Mouse (Mus musculus): ENCODE measurements around the gene Tmigd3.
A peak's percentile ranks its signal among the peaks of the same experiment; 100 is the strongest.
"Not testable (repeated sequence)": the region's sequence is repeated elsewhere in the genome, so short reads cannot be mapped to it uniquely, and the experiment has no call there.

Gene Tmigd3

GRCm38 (mm10) chr3:105900266-105900665 is 29.6 kb downstream of the Tmigd3 start:
- no peak for DNase-seq (ENCODE audit: low spot score in 2 of 2)

GRCm38 (mm10) chr3:105900716-105901115 is 30.0 kb downstream of the Tmigd3 start:
- DNase-seq (ENCODE audit: low spot score in 2 of 2): peak; percentile 7 to 14

DNA sequence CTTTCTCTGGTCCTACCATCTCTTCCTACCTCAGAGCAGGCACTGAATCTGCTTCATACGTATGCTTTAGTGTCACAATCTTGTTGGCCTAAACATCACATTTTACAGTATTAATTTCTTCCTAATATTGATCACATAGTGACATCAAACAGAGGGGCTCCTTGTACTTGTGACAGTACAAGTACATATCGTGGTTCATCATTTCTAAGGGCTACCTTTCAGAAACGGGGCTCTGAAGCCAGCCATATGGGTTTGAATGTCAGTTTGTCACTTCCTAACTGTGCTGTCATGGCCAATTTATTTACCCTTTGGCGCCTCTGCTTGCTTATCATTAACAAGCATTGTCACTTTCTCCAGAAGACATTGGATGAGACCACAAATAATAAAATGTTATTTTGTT is 30.8 kb downstream of the Tmigd3 start:
- DNase-seq (ENCODE audit: low spot score in 2 of 2): no peak

DNA sequence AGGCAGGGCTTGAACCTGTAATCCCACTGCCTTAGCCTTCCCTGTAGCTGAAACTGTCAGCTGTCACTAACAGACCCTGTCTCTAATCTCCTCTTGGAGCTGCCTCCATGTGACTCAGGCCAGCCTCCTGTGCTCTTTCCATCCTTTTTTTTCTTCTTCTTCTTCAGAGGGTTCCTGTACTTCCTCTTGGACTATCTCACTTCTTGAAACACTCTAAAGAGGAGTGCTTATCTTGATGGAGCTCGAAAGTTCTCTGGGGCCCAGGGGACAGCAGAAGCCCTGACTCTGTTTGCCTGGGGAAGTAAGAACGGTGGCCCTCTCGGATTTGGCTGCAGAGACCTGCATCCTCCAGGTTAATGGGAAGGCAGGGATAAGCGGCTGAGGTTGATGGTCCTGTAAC is 33.5 kb downstream of the Tmigd3 start:
- DNase-seq (ENCODE audit: low spot score in 2 of 2): no peak

DNA sequence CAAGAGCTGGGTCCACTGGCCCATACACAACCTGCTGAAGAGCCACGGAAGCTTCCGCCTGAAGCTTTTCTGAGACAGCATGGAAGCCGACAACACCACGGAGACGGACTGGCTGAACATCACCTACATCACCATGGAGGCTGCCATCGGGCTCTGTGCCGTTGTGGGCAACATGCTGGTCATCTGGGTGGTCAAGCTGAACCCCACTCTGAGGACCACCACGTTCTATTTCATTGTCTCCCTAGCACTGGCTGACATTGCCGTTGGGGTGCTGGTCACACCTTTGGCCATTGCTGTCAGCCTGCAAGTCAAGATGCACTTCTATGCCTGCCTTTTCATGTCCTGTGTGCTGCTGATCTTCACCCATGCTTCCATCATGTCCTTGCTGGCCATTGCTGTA is 34.0 kb downstream of the Tmigd3 start:
- DNase-seq (ENCODE audit: low spot score in 2 of 2): no peak

DNA sequence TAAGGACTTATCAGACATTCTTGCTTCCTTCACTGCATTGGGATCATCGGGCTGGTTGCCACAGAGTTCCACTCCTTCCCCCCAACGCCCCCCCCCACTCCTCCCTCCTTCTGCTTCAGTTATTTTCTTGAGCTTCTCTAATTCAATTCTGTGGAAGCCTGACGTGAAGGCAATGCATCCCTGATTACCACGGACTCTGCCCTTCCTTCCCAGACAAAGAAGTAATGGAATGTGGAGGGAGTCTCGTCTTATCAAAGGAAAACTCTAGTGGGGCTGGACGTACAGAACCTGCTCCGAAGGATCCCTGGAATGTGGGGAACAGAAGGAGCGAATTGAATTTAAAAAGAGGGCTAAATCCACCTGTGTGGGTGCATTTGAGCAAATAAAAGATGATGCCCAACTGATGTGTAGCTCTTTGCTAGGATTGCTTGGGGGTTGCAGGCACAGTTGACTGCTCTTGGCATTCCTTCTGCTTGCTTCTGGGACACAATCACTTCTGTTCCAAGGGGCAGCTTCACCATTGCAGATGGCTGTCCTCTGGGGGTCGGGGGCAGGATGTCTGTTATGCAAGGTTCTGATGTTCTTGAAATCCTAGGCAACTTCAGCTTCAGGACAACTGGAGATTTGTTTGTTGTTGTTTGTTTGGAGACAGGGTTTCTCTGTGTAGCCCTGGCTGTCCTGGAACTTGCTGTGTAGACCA is 37.4 kb downstream of the Tmigd3 start:
- DNase-seq (ENCODE audit: low spot score in 2 of 2): no peak

- DNase-seq (ENCODE audit: low spot score in 2 of 2): no peak
These were observed 38.3 kb downstream of the Tmigd3 start for GRCm38 (mm10) chr3:105908976-105909375.

DNA sequence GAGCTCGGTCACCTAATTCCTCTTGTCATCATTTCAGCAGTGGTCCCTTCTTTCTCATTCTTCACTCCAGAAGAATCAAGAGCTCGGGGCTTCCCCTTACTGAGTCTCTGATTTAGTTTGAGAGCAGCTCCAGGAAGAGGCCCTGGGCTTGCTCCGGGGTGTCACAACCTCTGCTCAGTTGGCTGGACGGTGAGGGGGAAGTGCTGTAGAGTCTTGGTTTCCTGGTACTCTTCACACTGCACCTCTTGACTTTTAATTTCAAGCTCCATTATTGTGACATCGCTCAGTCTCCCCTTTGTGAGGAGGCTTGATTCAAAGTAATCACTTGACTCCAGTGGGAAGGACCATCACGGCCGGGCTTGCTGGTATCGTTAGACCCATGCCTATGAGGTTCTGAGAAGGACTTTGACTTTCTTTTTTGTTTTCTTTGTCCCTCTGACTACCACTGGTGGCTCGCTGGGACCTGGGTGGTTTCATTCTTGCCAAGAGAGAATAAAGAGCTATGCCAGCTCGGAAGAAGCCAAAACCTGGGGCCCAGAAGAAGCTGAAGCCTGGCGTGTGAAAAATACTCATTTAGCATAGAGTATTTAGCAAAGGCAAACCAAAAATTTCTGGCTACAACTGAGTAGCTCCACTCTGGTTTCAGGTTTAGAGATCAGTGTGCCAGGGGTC is 40.0 kb downstream of the Tmigd3 start:
- peak in 1 of 2 experiments; percentile 31 for DNase-seq (ENCODE audit: low spot score in 2 of 2)

DNA sequence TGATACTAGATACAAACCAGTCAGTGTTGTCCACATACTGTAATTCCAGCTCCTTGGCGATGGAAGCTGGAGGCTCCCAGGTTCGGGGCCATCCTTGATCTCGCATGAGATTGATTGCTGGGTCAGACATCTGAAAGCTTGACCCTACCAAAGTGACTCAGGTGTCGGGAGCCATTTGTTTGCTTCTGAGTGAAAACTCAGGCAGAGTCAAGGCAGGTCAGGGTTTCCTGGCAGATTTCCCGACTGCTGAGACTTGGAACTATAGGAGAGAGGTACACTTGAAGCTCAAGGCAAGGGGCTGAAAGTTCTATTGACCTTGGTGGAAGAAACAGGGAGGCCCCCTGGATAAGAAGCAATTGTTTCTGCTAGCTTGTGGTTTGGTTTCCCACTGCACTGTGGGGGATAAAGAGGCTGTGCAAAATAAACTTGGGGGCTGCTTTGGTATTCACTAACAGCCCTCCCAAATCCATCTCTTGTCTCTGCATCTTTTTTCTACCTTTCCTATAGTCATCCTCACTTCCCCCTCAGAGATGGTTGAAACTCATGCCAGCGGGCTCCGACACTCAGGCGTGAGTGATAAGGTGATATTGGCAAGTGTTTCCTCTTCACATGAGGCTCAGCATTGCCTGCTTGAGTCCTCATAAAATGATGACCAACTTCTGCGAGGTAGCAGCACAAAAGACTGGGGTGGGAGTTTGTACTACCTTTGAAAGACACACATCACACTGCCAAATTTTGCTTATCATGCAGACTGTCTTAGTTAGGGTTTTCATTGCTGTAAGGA is 41.6 kb downstream of the Tmigd3 start:
- no peak for DNase-seq (ENCODE audit: low spot score in 2 of 2)

- DNase-seq (ENCODE audit: low spot score in 2 of 2): no peak
These were observed 43.4 kb downstream of the Tmigd3 start for GRCm38 (mm10) chr3:105913839-105914681.

GRCm38 (mm10) chr3:105915281-105915680 is 44.6 kb downstream of the Tmigd3 start:
- DNase-seq (ENCODE audit: low spot score in 2 of 2): no peak

DNA sequence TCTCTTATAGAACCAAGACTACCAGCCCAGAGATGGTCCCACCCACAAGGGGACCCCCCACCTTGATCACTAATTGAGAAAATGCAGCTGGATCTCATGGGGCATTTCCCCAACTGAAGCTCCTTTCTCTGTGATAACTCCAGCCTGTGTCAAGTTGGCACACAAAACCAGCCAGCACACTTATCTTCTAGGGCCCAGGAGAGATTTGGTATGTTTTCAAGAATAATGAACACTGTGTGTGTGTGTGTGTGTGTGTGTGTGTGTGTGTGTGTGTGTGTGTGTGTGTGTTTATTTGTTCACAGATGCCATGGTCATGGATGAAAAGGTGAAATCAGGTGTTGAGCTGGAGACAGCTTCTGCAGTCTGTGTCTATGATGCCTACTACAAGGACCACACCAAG is 45.8 kb downstream of the Tmigd3 start:
- DNase-seq (ENCODE audit: low spot score in 2 of 2): not testable (repeated sequence)

GRCm38 (mm10) chr3:105917656-105918354 is 47.1 kb downstream of the Tmigd3 start:
- no peak for DNase-seq (ENCODE audit: low spot score in 2 of 2)

DNA sequence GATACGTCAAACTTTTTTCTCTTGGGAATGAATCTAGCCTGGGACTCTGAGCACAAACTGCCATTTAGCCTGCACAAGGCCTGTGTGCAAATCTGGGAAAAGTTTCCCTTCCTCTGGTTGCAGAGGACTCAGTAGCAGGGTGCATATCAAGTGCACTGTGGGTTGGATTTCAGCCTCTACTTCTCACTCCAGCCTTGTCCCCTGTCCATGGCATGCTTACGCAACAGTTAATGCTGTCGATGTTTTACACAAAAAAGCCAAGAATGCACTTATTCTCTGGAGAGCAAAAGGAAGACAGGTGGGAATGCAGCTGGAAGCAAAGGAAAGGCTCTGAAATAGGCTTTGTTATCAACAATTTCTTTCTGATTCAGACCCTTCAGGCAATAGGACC is 47.6 kb downstream of the Tmigd3 start:
- DNase-seq (ENCODE audit: low spot score in 2 of 2): no peak

DNA sequence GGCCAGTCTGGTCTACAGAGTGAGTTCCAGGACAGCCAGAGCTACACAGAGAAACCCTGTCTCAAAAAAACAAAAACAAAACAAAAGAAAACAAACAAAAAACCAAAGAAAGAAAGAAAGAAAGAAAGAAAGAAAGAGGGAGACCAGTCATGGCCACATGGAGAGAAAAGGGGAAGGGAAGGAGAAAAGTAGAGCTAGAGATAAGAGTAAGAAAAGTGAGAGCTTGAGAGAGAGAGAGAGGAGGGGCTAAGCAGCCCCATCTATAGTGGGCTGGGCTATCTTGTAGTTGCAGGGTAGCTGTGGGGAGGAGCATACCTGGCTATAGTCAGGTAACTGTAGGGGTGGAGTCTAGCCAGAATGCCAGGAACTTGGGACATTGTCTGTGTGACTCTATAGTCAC is 50.0 kb downstream of the Tmigd3 start:
- DNase-seq (ENCODE audit: low spot score in 2 of 2): not testable (repeated sequence)

DNA sequence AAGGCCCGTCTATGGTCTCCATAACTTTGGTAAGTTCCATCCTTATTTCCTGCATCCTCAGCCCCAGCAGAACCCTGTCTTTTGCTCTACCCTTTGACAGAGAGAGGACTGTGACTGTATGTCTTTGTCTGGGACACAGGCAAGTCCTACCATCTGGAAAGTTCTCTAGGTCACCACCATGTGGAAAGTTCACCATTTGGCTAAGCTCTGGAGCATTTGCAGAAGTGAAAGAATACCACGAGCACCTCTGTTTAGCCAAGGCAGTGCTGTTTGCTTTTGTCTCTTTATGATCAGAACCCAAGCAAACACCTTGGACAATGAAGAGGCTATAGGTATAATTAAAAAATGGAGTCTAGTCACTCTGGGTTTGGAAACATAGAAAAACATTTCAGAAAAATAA is 51.3 kb downstream of the Tmigd3 start:
- no peak for DNase-seq (ENCODE audit: low spot score in 2 of 2)

GRCm38 (mm10) chr3:105924616-105925015 is 53.9 kb downstream of the Tmigd3 start:
- no peak for DNase-seq (ENCODE audit: low spot score in 2 of 2)

GRCm38 (mm10) chr3:105927561-105928194 is 57.0 kb downstream of the Tmigd3 start:
- no peak for DNase-seq (ENCODE audit: low spot score in 2 of 2)

DNA sequence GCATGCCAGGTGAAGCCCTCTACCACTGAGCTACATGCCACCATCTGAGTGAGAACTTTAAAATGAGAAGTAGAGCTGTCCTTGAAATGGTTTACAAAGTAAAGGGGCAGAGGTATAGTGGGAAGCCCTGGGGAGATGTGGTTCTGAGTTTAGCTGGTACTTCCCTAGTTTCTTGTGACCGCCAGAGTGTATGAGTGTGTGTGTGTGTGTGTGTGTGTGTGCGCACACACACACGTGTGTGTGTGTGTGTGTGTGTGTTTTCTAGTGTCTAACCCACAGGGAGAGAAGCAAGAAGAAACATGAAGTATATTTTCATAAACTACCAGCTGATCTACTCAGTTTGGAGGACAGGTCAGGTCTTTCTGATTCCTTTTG is 57.5 kb downstream of the Tmigd3 start:
- DNase-seq (ENCODE audit: low spot score in 2 of 2): no peak

DNA sequence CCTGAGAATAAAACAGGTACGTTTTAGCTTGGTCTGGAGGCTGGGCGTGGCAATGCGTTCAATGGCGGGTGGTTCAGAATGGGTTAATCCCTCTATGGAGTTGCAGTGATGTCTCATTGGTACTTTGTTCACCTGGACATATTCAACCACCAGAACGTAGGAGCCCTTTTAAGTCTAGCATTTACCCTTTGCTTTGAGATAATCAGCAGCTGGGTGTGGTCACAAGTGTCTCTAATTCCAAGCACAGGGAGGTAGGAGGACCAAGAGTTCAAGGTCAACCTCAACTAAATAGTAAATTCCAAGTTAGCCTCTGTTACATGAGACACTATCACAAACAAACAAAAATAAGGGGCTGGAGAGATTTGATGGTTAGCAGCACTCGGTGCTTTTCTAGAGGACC is 58.1 kb downstream of the Tmigd3 start:
- DNase-seq (ENCODE audit: low spot score in 2 of 2): no peak

DNA sequence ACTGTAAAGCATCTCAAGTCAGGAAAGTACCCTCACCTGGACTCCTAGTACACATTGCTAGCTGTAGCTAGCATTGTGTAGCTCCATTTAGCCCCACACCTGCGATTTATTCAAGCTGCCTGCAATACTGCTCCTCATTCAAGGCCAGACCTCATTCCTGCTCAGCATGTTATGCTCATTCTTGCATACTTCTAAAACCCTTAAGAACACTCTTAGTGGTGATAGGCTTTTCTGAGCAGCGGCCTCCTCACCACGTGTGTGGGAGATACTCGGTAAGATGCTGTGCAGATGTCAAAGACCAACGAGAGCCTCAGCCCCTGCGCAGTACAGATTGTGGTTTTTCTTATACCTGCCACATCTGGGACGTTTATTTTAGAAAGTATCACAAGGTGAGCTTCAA is 59.1 kb downstream of the Tmigd3 start:
- peak in 1 of 2 experiments; percentile 16 for DNase-seq (ENCODE audit: low spot score in 2 of 2)

All from thymus, postnatal 10 days (tissue).